Mouse (Mus musculus): ENCODE results near the gene Rilp. TPM values are rescaled to one million over a fixed set of nuclear protein-coding genes. Genes with fewer than 3 reads are reported as not detected.

The Rilp gene
- polyA plus RNA-seq (2015; fragmentation: Nextera tagmentation; extraction: Ambion mirVana): 0.73 and 1.0 TPM in 2 replicates

DNA sequence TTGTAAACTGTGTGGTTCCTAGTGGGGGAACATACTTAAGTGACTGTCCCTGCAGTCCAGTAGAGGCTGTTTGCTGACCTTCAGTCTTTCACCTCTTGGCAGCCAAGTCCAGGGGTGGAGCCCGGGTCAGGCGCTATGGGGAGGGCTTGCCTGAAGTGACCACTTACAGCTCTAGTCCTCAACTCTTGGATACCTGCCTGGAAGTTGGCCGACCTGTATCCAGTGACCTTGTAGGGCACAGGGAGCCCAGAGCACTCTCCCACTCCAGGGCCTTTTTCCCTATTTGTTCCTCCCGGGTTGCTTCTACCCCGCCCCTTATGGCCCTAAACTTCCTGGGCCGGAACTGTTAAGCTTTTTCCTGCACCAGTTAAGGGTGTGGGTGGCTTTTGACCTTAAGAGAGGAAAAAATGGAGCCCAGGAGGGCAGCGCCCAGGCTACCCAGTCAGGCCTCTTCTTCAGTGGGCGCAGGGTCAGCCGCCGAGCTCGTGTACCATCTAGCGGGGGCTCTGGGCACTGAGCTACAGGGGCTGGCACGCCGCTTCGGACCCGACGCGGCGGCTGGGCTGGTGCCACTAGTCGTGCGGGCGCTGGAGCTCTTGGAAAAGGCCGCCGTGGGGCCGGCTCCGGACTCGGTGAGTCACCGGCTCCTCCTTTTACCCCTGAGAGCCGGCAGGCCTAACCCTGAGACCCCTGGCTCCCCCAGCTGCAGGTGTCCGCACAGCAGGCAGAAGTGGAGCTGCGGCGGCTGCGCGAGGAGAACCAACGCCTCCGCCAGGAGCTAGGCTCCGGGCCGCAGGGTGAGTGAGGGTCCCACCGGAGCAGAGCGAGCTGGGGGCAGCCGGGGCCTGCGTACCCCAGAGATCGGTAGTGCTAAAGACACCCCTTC is at the start of gene Rilp:
Gene Rilp (plus strand): TSS at position 354 of the 886 bp plus-strand sequence.
- no peaks in the 10 kb centered on the region for H3K27me3 ChIP-seq
- H3K27ac ChIP-seq (replicated peaks): peak within 1 kb of the TSS; percentile 85
- H3K36me3 ChIP-seq: peaks cover 40% of the 10 kb centered on the region
- H3K4me1 ChIP-seq: peaks cover 18% of the 10 kb centered on the region
- no peaks in the 10 kb centered on the region for H3K9me3 ChIP-seq (replicated peaks)
- peak; percentile 70 for ATAC-seq (ENCODE audit: insufficient number of reproducible peaks, low FRiP score, low TSS enrichment, low read depth)
- H3K4me3 ChIP-seq (replicated peaks): peak within 1 kb of the TSS; percentile 54
- H3K4me2 ChIP-seq (replicated peaks): peak within 1 kb of the TSS; percentile 96
- 2% methylated on average over 43 of the region's 43 CpGs for WGBS
- peak within 1 kb of the TSS; percentile 53 for H3K9ac ChIP-seq

DNA sequence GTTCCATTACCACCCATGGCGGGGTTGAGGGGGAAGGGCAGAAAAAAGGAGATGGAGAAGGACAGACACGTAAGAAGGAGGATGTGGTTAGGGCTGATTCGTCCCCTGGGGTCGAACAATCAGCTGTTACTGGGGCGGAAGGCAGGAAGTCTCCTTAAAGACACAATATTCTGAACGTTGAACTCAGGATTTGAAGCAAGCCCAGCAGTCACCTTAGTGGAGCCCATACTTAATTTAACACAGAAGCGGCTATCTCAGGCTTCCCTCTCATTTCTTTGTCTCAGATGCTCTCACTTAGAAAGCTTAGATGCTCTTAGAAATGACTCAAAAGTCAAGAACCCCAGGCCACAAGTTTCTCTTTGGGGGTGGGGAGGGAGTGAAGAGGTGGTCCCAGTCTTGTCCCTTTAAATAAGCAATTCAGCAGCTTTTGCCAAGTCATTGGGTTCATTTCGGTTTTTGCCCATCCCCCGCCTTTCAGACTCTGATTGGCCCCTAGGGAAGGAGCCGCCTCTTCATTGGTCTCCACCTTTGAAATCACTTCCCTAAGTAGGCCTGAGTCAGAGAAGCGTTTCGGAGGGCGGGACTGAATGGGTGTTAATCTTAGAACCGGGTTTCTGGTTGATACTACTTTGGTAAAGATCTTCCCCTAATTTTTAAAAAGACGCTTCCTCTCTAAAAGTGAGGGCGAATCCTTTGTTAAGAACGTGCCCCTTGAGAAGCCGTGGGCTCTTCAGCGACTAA is 49.6 kb upstream of the Rilp start:
- Histone ChIP-seq H3K27ac (replicated peaks) (peak overlapping the region; percentile 97), H3K4me3 (replicated peaks) (peak overlapping the region; percentile 81), H3K4me2 (replicated peaks) (peak overlapping the region; percentile 91), H3K9ac (no peak overlapping the region), H3K9me3 (replicated peaks) (no peaks in the 10 kb centered on the region), H3K27me3 (no peaks in the 10 kb centered on the region), H3K36me3 (peaks cover 10% of the 10 kb centered on the region), H3K4me1 (peaks cover 35% of the 10 kb centered on the region)
- peak; percentile 34; the same call in 1 of the 2 replicates for ATAC-seq (ENCODE audit: insufficient number of reproducible peaks, low FRiP score, low TSS enrichment, low read depth)
- WGBS: 2% methylated on average over 19 of the region's 19 CpGs

DNA sequence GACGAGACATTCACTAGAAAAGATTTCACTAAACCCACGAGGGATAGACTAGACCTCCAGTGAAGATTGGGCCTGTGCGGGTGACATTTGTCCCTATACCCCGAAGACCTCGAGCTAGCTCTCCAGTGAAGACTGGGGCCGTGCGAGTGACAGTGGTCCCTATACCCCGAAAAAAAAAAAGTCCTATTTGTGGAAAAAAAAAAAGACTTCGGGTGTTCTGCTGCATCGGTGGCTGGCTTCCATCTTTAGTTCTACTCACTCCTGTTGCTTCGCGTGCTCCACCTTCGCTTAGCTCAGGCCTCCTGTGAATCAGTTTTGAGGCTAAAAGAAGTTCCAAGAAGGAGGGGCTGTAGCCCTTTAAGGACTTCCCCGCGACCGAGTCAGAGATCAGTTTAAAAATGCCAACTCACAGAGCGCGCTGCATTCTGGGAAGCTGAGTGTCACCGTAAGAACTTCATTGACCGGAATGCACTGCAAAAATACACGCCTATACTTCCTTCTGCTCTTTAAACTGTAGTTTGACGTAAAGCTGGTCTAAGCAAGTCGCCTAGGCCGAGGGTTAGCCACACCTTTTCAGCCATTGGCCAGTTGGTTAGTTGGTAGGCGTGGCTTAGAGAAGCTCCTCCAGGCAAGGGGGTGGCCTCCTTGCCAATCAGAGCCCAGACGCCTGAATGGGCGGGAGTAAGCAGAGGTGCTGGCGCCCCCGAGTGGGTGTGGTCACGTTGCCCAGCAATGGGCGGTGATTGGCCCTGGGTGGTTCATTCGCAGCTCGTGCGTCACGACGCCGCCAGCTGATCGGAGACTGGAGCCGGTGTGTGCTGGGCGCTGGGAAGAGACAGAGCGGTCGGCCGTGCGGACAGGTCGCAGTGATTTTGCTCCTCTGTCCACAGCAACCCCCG is 48.8 kb upstream of the Rilp start, which contains the start of gene Tlcd2:
Gene Tlcd2 (plus strand): TSS at position 872 of the 899 bp plus-strand sequence.
- Histone ChIP-seq H3K27ac (replicated peaks) (peak within 1 kb of the TSS; percentile 97), H3K4me3 (replicated peaks) (peak within 1 kb of the TSS; percentile 81), H3K4me1 (peaks cover 35% of the 10 kb centered on the region), H3K9ac (peak within 1 kb of the TSS; percentile 58), H3K9me3 (replicated peaks) (no peaks in the 10 kb centered on the region), H3K36me3 (peaks cover 17% of the 10 kb centered on the region), H3K4me2 (replicated peaks) (peak within 1 kb of the TSS; percentile 91), H3K27me3 (no peaks in the 10 kb centered on the region)
- peak; percentile 94 for ATAC-seq (ENCODE audit: insufficient number of reproducible peaks, low FRiP score, low TSS enrichment, low read depth)
- under 1% methylated on average over 46 of the region's 46 CpGs for WGBS

DNA sequence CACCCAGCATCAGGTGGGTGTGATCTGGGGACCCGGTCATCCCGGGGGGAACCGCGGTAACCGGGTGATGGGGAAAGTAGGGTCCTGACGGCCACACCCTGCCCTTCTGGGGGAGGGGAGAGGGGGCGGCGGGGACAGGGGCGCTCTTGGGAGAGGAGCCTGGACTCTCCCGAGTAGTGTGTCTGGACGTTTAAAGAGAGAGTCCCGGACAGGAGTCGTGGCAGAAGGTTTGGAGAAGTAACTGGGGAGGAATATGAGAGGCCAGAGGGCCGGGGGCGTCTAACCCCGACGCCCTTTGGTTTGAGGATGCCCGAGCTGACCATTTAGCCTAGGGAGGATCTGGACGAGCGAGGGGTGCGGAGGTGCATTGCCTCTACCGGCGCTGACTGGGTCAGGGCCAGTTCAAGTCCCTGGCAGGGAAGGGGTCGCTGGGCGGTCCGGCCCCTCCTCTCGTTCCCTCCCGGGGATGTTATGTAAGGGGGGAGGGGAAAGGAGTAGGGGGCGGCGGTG is 48.1 kb upstream of the Rilp start:
- Histone ChIP-seq H3K4me3 (replicated peaks) (peak overlapping the region; percentile 81), H3K36me3 (peaks cover 20% of the 10 kb centered on the region), H3K4me1 (peaks cover 35% of the 10 kb centered on the region), H3K4me2 (replicated peaks) (peak overlapping the region; percentile 91), H3K27me3 (no peaks in the 10 kb centered on the region), H3K9ac (peak overlapping the region; percentile 58), H3K9me3 (replicated peaks) (no peaks in the 10 kb centered on the region), H3K27ac (replicated peaks) (peak overlapping the region; percentile 85)
- ATAC-seq (ENCODE audit: insufficient number of reproducible peaks, low FRiP score, low TSS enrichment, low read depth): peak; percentile 3; the same call in 1 of the 2 replicates
- under 1% methylated on average over 28 of the region's 30 CpGs for WGBS

DNA sequence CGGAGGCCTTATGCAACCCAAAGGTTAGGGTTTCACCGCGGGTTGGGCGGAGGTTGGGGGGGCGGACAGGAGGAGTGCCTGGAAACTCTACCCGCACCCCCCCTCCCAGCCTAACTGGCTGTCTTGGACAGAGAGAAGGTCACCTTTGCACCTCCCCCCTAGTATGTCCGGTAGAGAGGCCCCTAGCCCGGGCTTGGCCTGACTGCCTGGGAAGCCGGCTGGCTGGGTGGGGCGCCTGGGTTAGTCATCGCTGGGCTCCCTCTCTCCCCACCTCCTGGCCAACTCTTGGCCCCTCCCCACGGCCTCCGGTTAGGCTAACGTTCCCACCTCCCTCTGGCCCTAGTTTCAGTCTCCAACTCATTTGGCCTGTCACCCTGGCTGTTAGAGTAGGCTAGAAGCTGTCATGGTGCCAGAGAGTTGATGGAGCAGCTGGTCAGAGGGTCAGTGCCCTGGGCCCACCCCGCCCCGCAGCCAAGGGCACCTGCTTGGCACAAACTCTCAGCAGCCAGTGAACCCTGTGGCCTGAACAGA is 47.6 kb upstream of the Rilp start:
- Histone ChIP-seq H3K9me3 (replicated peaks) (no peaks in the 10 kb centered on the region), H3K27me3 (no peaks in the 10 kb centered on the region), H3K4me1 (peaks cover 35% of the 10 kb centered on the region), H3K27ac (replicated peaks) (peak overlapping the region; percentile 85), H3K4me2 (replicated peaks) (peak overlapping the region; percentile 91), H3K4me3 (replicated peaks) (peak overlapping the region; percentile 81), H3K36me3 (peaks cover 20% of the 10 kb centered on the region), H3K9ac (peak overlapping the region; percentile 58)
- no peak; the same call in 1 of the 2 replicates for ATAC-seq (ENCODE audit: insufficient number of reproducible peaks, low FRiP score, low TSS enrichment, low read depth)
- WGBS: 2% methylated on average over 15 of the region's 16 CpGs

DNA sequence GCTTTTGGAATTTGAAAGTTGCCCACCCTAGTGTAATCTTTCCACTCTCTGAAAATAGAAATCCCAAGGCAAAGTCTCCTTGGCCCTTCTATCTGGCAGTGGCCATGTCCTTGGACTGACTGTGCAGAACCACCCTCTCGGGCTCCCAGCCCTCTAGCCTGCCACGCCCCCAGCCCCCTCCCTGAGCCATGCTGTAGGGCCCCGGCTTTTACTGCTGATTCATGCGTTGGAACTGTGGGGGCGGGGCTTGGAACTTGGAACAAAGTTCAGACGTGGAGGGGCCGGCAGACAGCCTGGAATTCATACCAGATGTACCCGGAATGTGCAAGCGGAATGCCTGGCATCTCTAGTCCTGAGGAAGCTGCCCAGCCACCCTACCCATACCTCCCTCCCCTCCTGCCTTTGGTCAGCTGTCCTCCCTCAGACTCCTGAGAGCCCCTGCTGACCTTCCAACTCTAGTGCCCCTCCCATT is 47.0 kb upstream of the Rilp start:
- Histone ChIP-seq H3K4me3 (replicated peaks) (peak overlapping the region; percentile 81), H3K4me2 (replicated peaks) (peak overlapping the region; percentile 91), H3K4me1 (peaks cover 41% of the 10 kb centered on the region), H3K9me3 (replicated peaks) (no peaks in the 10 kb centered on the region), H3K36me3 (peaks cover 20% of the 10 kb centered on the region), H3K27ac (replicated peaks) (peak overlapping the region; percentile 85), H3K27me3 (no peaks in the 10 kb centered on the region), H3K9ac (no peak overlapping the region)
- 2% methylated on average over 9 of the region's 9 CpGs for WGBS
- ATAC-seq (ENCODE audit: insufficient number of reproducible peaks, low FRiP score, low TSS enrichment, low read depth): peak; percentile 18; the same call in 1 of the 2 replicates

DNA sequence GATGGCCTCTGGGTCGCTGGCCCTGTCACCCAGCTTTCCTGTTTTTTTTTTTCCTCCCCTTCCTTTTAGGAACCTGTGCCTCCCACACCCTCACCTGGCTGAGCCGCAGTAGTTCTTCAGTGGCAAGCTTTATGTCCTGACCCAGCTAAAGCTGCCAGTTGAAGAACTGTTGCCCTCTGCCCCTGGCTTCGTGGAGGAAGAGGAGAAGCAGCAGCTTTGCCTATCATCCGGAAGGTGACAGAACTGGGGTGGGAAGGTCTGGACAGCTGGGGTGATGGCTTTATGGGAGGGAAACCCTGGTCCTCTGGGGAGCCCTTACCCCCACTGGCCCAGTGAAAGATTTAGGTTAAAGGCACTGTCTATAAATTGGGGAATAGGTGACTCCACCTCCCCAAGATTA is 46.3 kb upstream of the Rilp start:
- no peak overlapping the region for H3K9ac ChIP-seq
- peaks cover 47% of the 10 kb centered on the region for H3K4me1 ChIP-seq
- H3K27ac ChIP-seq (replicated peaks): peak overlapping the region; percentile 85
- no peaks in the 10 kb centered on the region for H3K9me3 ChIP-seq (replicated peaks)
- H3K4me3 ChIP-seq (replicated peaks): 0 out of 2 replicates have a peak overlapping the region, but pooled peaks have one; percentile 81
- WGBS: 53% methylated on average over 4 of the region's 4 CpGs
- no peaks in the 10 kb centered on the region for H3K27me3 ChIP-seq
- H3K4me2 ChIP-seq (replicated peaks): peak overlapping the region; percentile 91; the same call in 1 of the 2 replicates
- ATAC-seq (ENCODE audit: insufficient number of reproducible peaks, low FRiP score, low TSS enrichment, low read depth): no peak
- peaks cover 20% of the 10 kb centered on the region for H3K36me3 ChIP-seq

DNA sequence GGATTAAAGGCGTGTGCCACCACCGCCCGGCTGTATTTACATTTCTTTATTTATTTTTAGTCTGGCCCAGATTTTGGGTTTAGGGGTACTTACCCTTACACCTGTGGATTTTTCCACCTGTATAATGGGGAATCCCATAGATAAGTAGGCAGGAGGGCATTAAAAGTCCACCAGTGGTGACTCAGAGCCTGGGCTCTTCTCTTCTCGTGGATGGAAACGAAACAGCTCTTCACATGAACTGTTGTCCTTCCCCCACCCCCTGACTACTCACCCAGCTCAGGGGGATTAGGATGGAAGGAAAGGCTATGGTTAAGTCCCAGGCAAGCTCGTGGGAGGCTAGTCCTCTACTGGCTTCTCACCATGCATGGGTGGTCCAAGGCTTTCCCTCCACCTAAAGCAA is 45.5 kb upstream of the Rilp start:
- H3K36me3 ChIP-seq: peaks cover 20% of the 10 kb centered on the region
- H3K4me2 ChIP-seq (replicated peaks): no peak overlapping the region
- H3K4me3 ChIP-seq (replicated peaks): no peak overlapping the region
- H3K9me3 ChIP-seq (replicated peaks): no peaks in the 10 kb centered on the region
- WGBS: 87% methylated on average over 6 of the region's 6 CpGs
- no peak overlapping the region for H3K27ac ChIP-seq (replicated peaks)
- H3K27me3 ChIP-seq: no peaks in the 10 kb centered on the region
- H3K9ac ChIP-seq: no peak overlapping the region
- no peak for ATAC-seq (ENCODE audit: insufficient number of reproducible peaks, low FRiP score, low TSS enrichment, low read depth)
- H3K4me1 ChIP-seq: peaks cover 45% of the 10 kb centered on the region

DNA sequence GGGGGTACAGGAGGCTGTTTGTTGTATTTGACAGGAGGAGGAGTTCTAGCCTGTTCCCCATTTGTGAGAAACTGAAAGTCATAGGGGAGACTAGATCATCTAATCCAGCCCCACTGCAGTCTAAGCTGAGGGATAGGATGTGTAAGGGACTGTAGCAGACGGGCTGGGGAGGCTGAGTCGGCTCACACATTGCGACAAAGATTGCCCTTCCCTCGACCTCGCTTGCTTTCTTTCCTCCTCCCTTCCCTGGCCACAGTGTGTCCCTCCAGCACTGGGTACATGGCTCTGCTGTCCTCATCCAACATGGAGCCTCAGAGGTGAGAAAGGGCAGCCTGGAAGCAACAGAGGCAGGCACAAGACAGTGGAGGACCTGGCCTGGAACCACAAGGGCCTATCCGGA is 44.8 kb upstream of the Rilp start:
- Histone ChIP-seq H3K4me3 (replicated peaks) (no peak overlapping the region), H3K4me1 (peaks cover 39% of the 10 kb centered on the region), H3K27ac (replicated peaks) (no peak overlapping the region), H3K36me3 (peaks cover 20% of the 10 kb centered on the region), H3K4me2 (replicated peaks) (no peak overlapping the region), H3K9me3 (replicated peaks) (no peaks in the 10 kb centered on the region), H3K27me3 (no peaks in the 10 kb centered on the region), H3K9ac (no peak overlapping the region)
- 79% methylated on average over 6 of the region's 6 CpGs for WGBS
- no peak for ATAC-seq (ENCODE audit: insufficient number of reproducible peaks, low FRiP score, low TSS enrichment, low read depth)

All from embryonic facial prominence, embryonic 15.5 days (tissue).